Mouse (Mus musculus) G1E (cell line): Measurements from ENCODE around the gene Gpha2. TPM values are rescaled to one million over a fixed set of nuclear protein-coding genes. Genes with fewer than 3 reads are reported as not detected.

Source experiments
- ATAC-seq: 2 replicates; pipeline ENCODE4 v1.8.0; 2016; ENCODE audit warnings: mild to moderate bottlenecking; ENCODE audit not compliant: insufficient number of reproducible peaks, poor library complexity, low FRiP score, severe bottlenecking; ENCODE audit errors: extremely low read depth
- DNase-seq: peaks from one replicate; pipeline ENCODE4 v3.0.0; 2012; ENCODE audit warnings: low spot score
- H3K27me3 ChIP-seq: 2 replicates; pipeline ENCODE4 v1.6.1; 2012; ENCODE audit warnings: mild to moderate bottlenecking, low read length, inconsistent platforms; ENCODE audit not compliant: insufficient read depth
- H3K36me3 ChIP-seq: replicated peaks from 2 replicates; pipeline ENCODE3; 2012; ENCODE audit warnings: mild to moderate bottlenecking, inconsistent platforms
- H3K4me1 ChIP-seq: 2 replicates; pipeline ENCODE4 v1.6.1; 2012; ENCODE audit warnings: low read depth, low read length, inconsistent platforms, mixed read lengths; ENCODE audit not compliant: insufficient read depth
- H3K4me3 ChIP-seq: 2 replicates; pipeline ENCODE4 v1.5.1; 2012; ENCODE audit warnings: low read depth, mild to moderate bottlenecking, inconsistent platforms, low read length, moderate library complexity, mixed read lengths
- H3K9me3 ChIP-seq: replicated peaks from 2 replicates; pipeline ENCODE4 v1.6.1; 2012; ENCODE audit warnings: inconsistent platforms
- CTCF ChIP-seq: IDR thresholded peaks from 2 replicates; pipeline ENCODE4 v1.5.1; 2012; ENCODE audit warnings: low read depth, low read length, inconsistent platforms, mixed read lengths
- GATA1 ChIP-seq: IDR thresholded peaks from 2 replicates; pipeline ENCODE4 v1.6.1; 2012; ENCODE audit warnings: borderline replicate concordance, low read length, inconsistent platforms, mixed read lengths
- GATA2 ChIP-seq: IDR thresholded peaks from 2 replicates; pipeline ENCODE4 v1.6.1; 2012; ENCODE audit warnings: low read depth, low read length, inconsistent platforms, borderline replicate concordance
- POLR2AphosphoS5 ChIP-seq: IDR thresholded peaks from 2 replicates; pipeline ENCODE4 v1.6.1; 2012; ENCODE audit warnings: low read depth, low read length, inconsistent platforms; ENCODE audit not compliant: insufficient replicate concordance
- TAL1 ChIP-seq: conservative IDR thresholded peaks from 2 replicates; pipeline ENCODE4 v1.6.1; 2012; ENCODE audit warnings: low read depth, low read length, inconsistent platforms, mixed read lengths
- polyA plus RNA-seq: library from polyadenylated mRNA; stranded (reverse); fragments of >175 nt; gene quantifications from 2 replicates; pipeline ENCODE4 v1.2.3, GENCODE M21; 2012
- total RNA-seq, 2 experiments: library from RNA; stranded (forward) in 1 of 2; stranded (reverse) in 1 of 2; fragments of 200-1000 nt in 1 of 2; fragments of >200 nt in 1 of 2; fragmentation: Nextera tagmentation in 1 of 2; gene quantifications; 2 replicates each; pipeline ENCODE4 v1.2.3; 2014 to 2017

The Gpha2 gene
- total and polyA plus RNA-seq, 3 experiments, result not detected

GRCm38 (mm10) chr19:6240136-6240535 lies 14.0 kb downstream of the Gpha2 start:
- no peak for DNase-seq
- ATAC-seq, result no peak
- Histone ChIP-seq H3K4me3 (no peak overlapping the region), H3K27me3 (no peaks in the 10 kb centered on the region), H3K4me1 (peaks cover 60% of the 10 kb centered on the region), H3K36me3 (peaks cover 22% of the 10 kb centered on the region), H3K9me3 (no peaks in the 10 kb centered on the region)
- no peak for TF ChIP-seq GATA1
- no peak for TF ChIP-seq GATA2
- no peak for TF ChIP-seq POLR2AphosphoS5
- TF ChIP-seq TAL1, result no peak
- TF ChIP-seq CTCF, result no peak

DNA sequence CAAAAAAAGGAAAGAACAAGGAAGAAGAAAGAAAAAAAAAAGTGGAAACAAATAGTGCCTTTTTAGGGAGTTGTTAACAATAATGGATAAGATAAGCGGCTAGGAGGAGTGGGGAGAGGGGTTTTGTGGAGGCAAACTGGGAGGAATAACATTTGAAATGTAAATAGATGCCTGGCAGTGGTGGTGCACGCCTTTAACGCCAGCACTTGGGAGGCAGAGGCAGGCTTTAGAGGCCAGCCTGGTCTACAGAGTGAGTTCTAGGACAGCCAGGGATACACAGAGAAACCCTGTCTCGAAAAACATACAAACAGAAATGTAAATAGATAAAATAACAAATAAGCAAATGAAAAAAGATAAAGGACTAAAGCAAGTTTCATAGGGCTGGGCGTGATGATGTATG lies 14.5 kb downstream of the Gpha2 start:
- H3K9me3 ChIP-seq, result no peaks in the 10 kb centered on the region
- H3K27me3 ChIP-seq, result no peaks in the 10 kb centered on the region
- peak overlapping the region; percentile 28; the same call in 1 of the 2 replicates for H3K4me3 ChIP-seq
- H3K4me1 ChIP-seq, result peaks cover 56% of the 10 kb centered on the region
- peaks cover 27% of the 10 kb centered on the region for H3K36me3 ChIP-seq
- DNase-seq, result no peak
- no peak for ATAC-seq
- TF ChIP-seq CTCF (no peak), TAL1 (no peak), GATA1 (no peak), POLR2AphosphoS5 (no peak), GATA2 (no peak)

DNA sequence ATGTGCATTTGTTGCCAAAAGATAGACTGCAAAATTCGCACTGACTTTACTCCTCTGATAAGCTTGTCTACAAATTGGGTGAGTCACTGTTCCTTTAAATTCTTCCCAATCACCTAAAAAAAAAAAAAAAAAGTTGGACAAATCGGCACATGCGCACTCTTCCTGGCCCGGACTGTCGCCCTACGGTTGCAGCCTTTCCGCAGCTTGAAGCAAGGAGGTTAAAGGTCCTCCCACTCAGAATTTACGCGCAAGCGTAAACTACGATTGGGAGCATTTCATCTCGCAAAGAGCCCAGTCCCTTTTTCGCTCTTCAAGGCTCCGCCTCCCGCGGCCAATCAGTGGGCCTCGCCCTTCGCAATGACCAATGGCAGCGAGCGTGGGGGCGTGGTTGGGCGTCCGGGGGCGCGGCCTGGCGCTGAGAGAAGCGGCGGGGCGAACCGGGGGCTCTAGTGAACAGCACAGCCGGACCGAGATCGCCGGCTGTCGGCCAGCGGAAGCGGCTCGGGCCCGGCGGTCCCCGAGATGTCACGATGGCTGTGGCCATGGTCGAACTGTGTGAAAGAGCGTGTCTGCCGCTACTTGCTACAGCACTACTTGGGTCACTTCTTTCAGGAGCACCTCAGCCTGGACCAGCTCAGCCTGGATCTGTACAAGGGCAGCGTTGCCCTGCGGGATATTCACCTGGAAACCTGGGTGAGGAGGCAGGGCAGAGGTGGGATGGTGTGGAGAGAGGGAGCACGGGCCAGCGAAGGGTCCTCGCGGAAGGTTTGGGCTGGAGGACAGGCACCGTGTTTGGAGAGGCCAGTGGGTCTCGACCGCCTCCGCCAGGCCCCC lies 15.3 kb downstream of the Gpha2 start, which contains the start of gene Atg2a:
Atg2a (plus strand) TSS at position 395 of the 834 bp plus-strand sequence.
- Histone ChIP-seq H3K4me1 (peaks cover 49% of the 10 kb centered on the region), H3K9me3 (no peaks in the 10 kb centered on the region), H3K36me3 (peaks cover 34% of the 10 kb centered on the region), H3K4me3 (peak within 1 kb of the TSS; percentile 91), H3K27me3 (no peaks in the 10 kb centered on the region; the same call in 1 of the 2 replicates)
- peak; percentile 93 for ATAC-seq
- peak; percentile 97 for DNase-seq
- no peak for TF ChIP-seq GATA2
- TF ChIP-seq POLR2AphosphoS5, result no peak
- TF ChIP-seq CTCF, result no peak
- no peak for TF ChIP-seq GATA1
- no peak for TF ChIP-seq TAL1

DNA sequence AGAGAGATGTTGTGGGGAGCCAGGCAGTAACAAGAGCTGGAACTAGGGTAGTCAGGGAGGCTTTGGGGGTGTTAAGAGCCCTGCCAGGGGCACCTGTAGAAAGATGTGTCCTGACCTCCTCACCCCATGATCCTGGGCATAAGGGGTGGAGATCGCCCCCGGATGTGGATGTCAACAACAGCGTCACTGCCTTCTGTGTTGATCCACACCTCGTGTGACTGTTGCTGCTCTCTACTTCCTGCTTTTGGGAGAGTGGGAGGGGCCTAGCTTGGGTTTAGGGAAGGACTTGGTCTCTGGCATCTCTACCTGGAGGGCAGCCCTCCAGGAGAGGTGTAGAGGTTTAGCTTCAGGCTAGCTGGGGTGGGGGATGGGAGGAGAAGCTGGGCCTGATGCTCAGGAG lies 16.1 kb downstream of the Gpha2 start:
- Histone ChIP-seq H3K4me1 (peaks cover 42% of the 10 kb centered on the region), H3K9me3 (no peaks in the 10 kb centered on the region), H3K27me3 (no peaks in the 10 kb centered on the region; the same call in 1 of the 2 replicates), H3K4me3 (peak overlapping the region; percentile 91), H3K36me3 (peaks cover 42% of the 10 kb centered on the region)
- peak; percentile 51 for ATAC-seq
- DNase-seq, result peak; percentile 96
- no peak for TF ChIP-seq GATA2
- TF ChIP-seq POLR2AphosphoS5, result no peak
- TF ChIP-seq CTCF, result no peak
- no peak for TF ChIP-seq TAL1
- TF ChIP-seq GATA1, result no peak

DNA sequence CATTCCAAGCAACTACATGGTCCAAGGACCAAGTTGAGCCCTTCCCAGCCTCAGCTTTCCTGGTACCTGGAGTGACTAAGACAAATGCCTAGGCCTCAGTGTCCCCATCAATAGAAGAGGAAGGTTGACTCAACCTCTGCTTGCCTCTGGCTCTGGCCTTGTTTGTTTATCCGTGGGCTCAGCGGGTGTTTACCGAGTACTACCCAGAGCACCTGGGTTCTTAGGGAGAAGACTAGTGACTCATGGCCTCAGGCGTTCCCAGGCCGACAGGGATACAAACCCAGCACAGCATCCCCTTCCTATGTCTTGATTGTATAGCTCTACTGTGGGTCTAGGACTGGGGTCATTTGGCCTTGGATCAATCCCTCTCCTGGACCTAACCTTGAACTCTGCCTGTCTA lies 17.0 kb downstream of the Gpha2 start:
- ATAC-seq, result no peak
- Histone ChIP-seq H3K9me3 (no peaks in the 10 kb centered on the region), H3K36me3 (peaks cover 52% of the 10 kb centered on the region), H3K4me3 (no peak overlapping the region; the same call in 1 of the 2 replicates), H3K27me3 (no peaks in the 10 kb centered on the region; the same call in 1 of the 2 replicates), H3K4me1 (peaks cover 42% of the 10 kb centered on the region)
- DNase-seq, result no peak
- no peak for TF ChIP-seq TAL1

- H3K9me3 ChIP-seq, result no peaks in the 10 kb centered on the region
- no peaks in the 10 kb centered on the region; the same call in 1 of the 2 replicates for H3K27me3 ChIP-seq
- ATAC-seq, result no peak
- H3K4me3 ChIP-seq, result no peak overlapping the region
- H3K4me1 ChIP-seq, result peaks cover 28% of the 10 kb centered on the region
- TF ChIP-seq CTCF (no peak), POLR2AphosphoS5 (no peak), GATA2 (no peak), TAL1 (no peak), GATA1 (no peak)
- DNase-seq, result no peak
- H3K36me3 ChIP-seq, result peaks cover 72% of the 10 kb centered on the region
Observed at GRCm38 (mm10) chr19:6245806-6246205, 19.6 kb downstream of the Gpha2 start.
